ENCODE assay signal across 8 mouse cellular contexts in the genomic region with DNA sequence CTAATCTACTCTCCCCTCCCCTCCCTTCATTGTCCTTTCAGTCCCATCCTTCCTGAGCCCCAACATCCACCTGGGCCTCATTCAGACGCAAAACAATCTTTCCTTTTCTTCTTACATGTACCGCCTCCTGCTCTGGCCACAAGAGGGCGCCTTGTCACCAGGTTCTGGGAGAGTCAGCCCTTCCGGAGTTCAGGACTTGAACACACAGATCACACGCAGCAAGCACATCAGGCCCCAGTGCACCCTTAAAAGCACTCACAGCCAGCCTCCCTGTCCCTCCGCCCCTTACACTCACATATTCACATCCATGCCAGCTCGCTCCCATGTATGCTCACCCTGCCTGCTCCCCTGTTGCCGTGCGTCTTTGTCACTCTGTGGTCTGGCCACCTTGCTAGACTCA. TPM values are rescaled to one million over a fixed set of nuclear protein-coding genes. Genes with fewer than 3 reads are reported as not detected.
DNase-seq lines count a peak whose midpoint lies in the region; ATAC-seq lines count a peak whose summit lies in the region.

No protein-coding gene starts in this region.

- no peak overlapping the region for H3K27ac ChIP-seq in embryonic facial prominence, embryonic 11.5 days (replicated peaks; ENCODE audit: low read depth, low read length)
- peak overlapping the region; percentile 72; the same call in 1 of the 2 replicates for H3K27ac ChIP-seq in limb, embryonic 10.5 days
- no peak overlapping the region for H3K27ac ChIP-seq in midbrain, embryonic 12.5 days (replicated peaks)

- peak; percentile 83 for DNase-seq in 3134 (ENCODE audit: extremely low read depth, insufficient read length, low spot score)
- DNase-seq in adrenal gland, postnatal 25 days, result peak; percentile 91
- DNase-seq in embryonic facial prominence, embryonic 11.5 days (ENCODE audit: low spot score), result peak; percentile 93
- peak; percentile 90 to 94 for DNase-seq in heart, adult 18-20 months
- DNase-seq in kidney, adult 18-20 months, result peak; percentile 91
- peak; percentile 96 for DNase-seq in limb, embryonic 10.5 days (ENCODE audit: low spot score)
- peak; percentile 93 for DNase-seq in skeletal muscle tissue, adult 2 months (ENCODE audit: low read depth, low spot score)

- H3K27me3 ChIP-seq in embryonic facial prominence, embryonic 11.5 days (ENCODE audit: control insufficient read depth, insufficient read depth, low read length), result no peaks in the 10 kb centered on the region
- H3K27me3 ChIP-seq in limb, embryonic 10.5 days (ENCODE audit: low read depth, poor library complexity, severe bottlenecking), result no peaks in the 10 kb centered on the region
- 0 out of 2 replicates have a peak, but pooled peaks cover 13% of the 10 kb centered on the region for H3K27me3 ChIP-seq in midbrain, embryonic 12.5 days

- H3K4me2 ChIP-seq in embryonic facial prominence, embryonic 11.5 days (ENCODE audit: low read depth, low read length), result no peak overlapping the region
- H3K4me2 ChIP-seq in midbrain, embryonic 12.5 days (replicated peaks), result no peak overlapping the region

- no peak overlapping the region for H3K9ac ChIP-seq in embryonic facial prominence, embryonic 11.5 days (replicated peaks; ENCODE audit: low read length)
- no peak overlapping the region for H3K9ac ChIP-seq in midbrain, embryonic 12.5 days (replicated peaks)

- 15% methylated on average over 9 of the region's 9 CpGs for WGBS in embryonic facial prominence, embryonic 11.5 days
- 24% methylated on average over 9 of the region's 9 CpGs for WGBS in limb, embryonic 10.5 days
- WGBS in midbrain, embryonic 12.5 days, result 16% methylated on average over 9 of the region's 9 CpGs

- H3K4me1 ChIP-seq in embryonic facial prominence, embryonic 11.5 days (ENCODE audit: control insufficient read depth, insufficient read depth, low read length), result peaks cover 16% of the 10 kb centered on the region
- peaks cover 52% of the 10 kb centered on the region for H3K4me1 ChIP-seq in limb, embryonic 10.5 days
- H3K4me1 ChIP-seq in midbrain, embryonic 12.5 days, result peaks cover 34% of the 10 kb centered on the region

- ATAC-seq in embryonic facial prominence, embryonic 11.5 days (replicated peaks; ENCODE audit: insufficient number of reproducible peaks, low FRiP score, low TSS enrichment, low read depth), result peak; percentile 63
- peak; percentile 54 for ATAC-seq in midbrain, embryonic 12.5 days (ENCODE audit: low FRiP score, low read depth)

- no peaks in the 10 kb centered on the region for H3K9me3 ChIP-seq in embryonic facial prominence, embryonic 11.5 days (replicated peaks; ENCODE audit: control insufficient read depth, low read length)
- H3K9me3 ChIP-seq in limb, embryonic 10.5 days (replicated peaks), result no peaks in the 10 kb centered on the region
- no peaks in the 10 kb centered on the region for H3K9me3 ChIP-seq in midbrain, embryonic 12.5 days

- H3K4me3 ChIP-seq in embryonic facial prominence, embryonic 11.5 days (ENCODE audit: low read depth, low read length), result no peak overlapping the region
- no peak overlapping the region for H3K4me3 ChIP-seq in limb, embryonic 10.5 days
- no peak overlapping the region for H3K4me3 ChIP-seq in midbrain, embryonic 12.5 days

- H3K36me3 ChIP-seq in embryonic facial prominence, embryonic 11.5 days (replicated peaks; ENCODE audit: control insufficient read depth, insufficient read depth, low read depth, low read length), result no peaks in the 10 kb centered on the region
- H3K36me3 ChIP-seq in limb, embryonic 10.5 days, result no peaks in the 10 kb centered on the region
- H3K36me3 ChIP-seq in midbrain, embryonic 12.5 days, result no peaks in the 10 kb centered on the region

RNA-seq across cellular contexts. Expression of a gene that starts 45.6 kb away (rescaled TPM):
- 20.6 and 32.1 TPM in 2 replicates for total RNA-seq in adrenal gland, postnatal 25 days (2021)
- polyA plus RNA-seq in embryonic facial prominence, embryonic 11.5 days (2014; fragmentation: Nextera tagmentation; extraction: Ambion mirVana), result 15.5 and 16.3 TPM in 2 replicates
- total RNA-seq in heart, adult 18-20 months (2021), result 10 to 100 TPM; 14.3 to 16.4 TPM
- polyA plus RNA-seq in limb, embryonic 10.5 days (2016; fragmentation: Nextera tagmentation; extraction: Ambion mirVana), result 20.1 and 28.0 TPM in 2 replicates
- polyA plus RNA-seq in midbrain, embryonic 12.5 days (2016; fragmentation: Nextera tagmentation; extraction: Ambion mirVana), result 16.1 and 17.5 TPM in 2 replicates

RNA-seq across cellular contexts. Expression of a gene that starts 56.6 kb away (rescaled TPM):
- not detected in 2 replicates for total RNA-seq in adrenal gland, postnatal 25 days (2021)
- 0.81 TPM in 1 of 2 replicates, not detected in the other for polyA plus RNA-seq in embryonic facial prominence, embryonic 11.5 days (2014; fragmentation: Nextera tagmentation; extraction: Ambion mirVana)
- total RNA-seq in heart, adult 18-20 months (2021), result not detected
- polyA plus RNA-seq in limb, embryonic 10.5 days (2016; fragmentation: Nextera tagmentation; extraction: Ambion mirVana), result 0.09 TPM in 1 of 2 replicates, not detected in the other
- 2.6 and 2.9 TPM in 2 replicates for polyA plus RNA-seq in midbrain, embryonic 12.5 days (2016; fragmentation: Nextera tagmentation; extraction: Ambion mirVana)
